Mouse (Mus musculus): ENCODE measurements around the gene Zkscan2. TPM values are rescaled to one million over a fixed set of nuclear protein-coding genes. Genes with fewer than 3 reads are reported as not detected.
A peak's percentile ranks its signal among the peaks of the same experiment; 100 is the strongest.

Zkscan2 gene
- total RNA-seq, 2 experiments from 2014 or later, result 0.06 TPM; not detected in 1

- intact Hi-C loops (cut with DNase I), result loop anchor here (10.0 kb wide), 1 partner anchor 157 kb away; no protein-coding TSS in a partner anchor
- no peak for DNase-seq
- Histone ChIP-seq H3K27ac (no peak overlapping the region), H3K4me3 (no peak overlapping the region)
- no peak for TF ChIP-seq CTCF (IDR thresholded peaks at IDR 0.05)
Measured at GRCm38 (mm10) chr7:123461316-123461715, 38.9 kb downstream of the Zkscan2 start.

GRCm38 (mm10) chr7:123459247-123459646 lies 41.0 kb downstream of the Zkscan2 start:
- Histone ChIP-seq H3K27ac (no peak overlapping the region), H3K4me3 (no peak overlapping the region)
- no peak for DNase-seq
- intact Hi-C loops (cut with DNase I), result no loop called here
- TF ChIP-seq CTCF (IDR thresholded peaks at IDR 0.05), result no peak

GRCm38 (mm10) chr7:123458309-123458708 lies 41.9 kb downstream of the Zkscan2 start:
- Histone ChIP-seq H3K4me3 (no peak overlapping the region), H3K27ac (no peak overlapping the region)
- intact Hi-C loops (cut with DNase I), result no loop called here
- no peak for DNase-seq
- no peak for TF ChIP-seq CTCF (IDR thresholded peaks at IDR 0.05)

GRCm38 (mm10) chr7:123455088-123455487 lies 45.2 kb downstream of the Zkscan2 start:
- Histone ChIP-seq H3K4me3 (no peak overlapping the region), H3K27ac (peak overlapping the region; percentile 67)
- no peak for TF ChIP-seq CTCF (IDR thresholded peaks at IDR 0.05)
- intact Hi-C loops (cut with DNase I), result no loop called here
- DNase-seq, result no peak

- intact Hi-C loops (cut with DNase I), result no loop called here
Measured at GRCm38 (mm10) chr7:123453066-123453465, 47.2 kb downstream of the Zkscan2 start.

GRCm38 (mm10) chr7:123452551-123452950 lies 47.7 kb downstream of the Zkscan2 start:
- no peak for TF ChIP-seq CTCF (IDR thresholded peaks at IDR 0.05)
- intact Hi-C loops (cut with DNase I), result no loop called here
- DNase-seq, result no peak
- Histone ChIP-seq H3K27ac (peak overlapping the region; percentile 80), H3K4me3 (no peak overlapping the region)

More at GRCm38 (mm10) chr7:123453066-123453465, 47.2 kb downstream of the Zkscan2 start:
- Histone ChIP-seq H3K4me3 (no peak overlapping the region), H3K27ac (peak overlapping the region; percentile 80)
- peak; percentile 69 for DNase-seq
- no peak for TF ChIP-seq CTCF (IDR thresholded peaks at IDR 0.05)

GRCm38 (mm10) chr7:123450515-123450914 lies 49.7 kb downstream of the Zkscan2 start:
- H3K4me3 ChIP-seq, result no peak overlapping the region
- no peak for TF ChIP-seq CTCF (IDR thresholded peaks at IDR 0.05)
- intact Hi-C loops (cut with DNase I), result no loop called here
- DNase-seq, result no peak
- no peak overlapping the region for H3K27ac ChIP-seq

- no peak for TF ChIP-seq CTCF (IDR thresholded peaks at IDR 0.05)
- no peak overlapping the region for H3K4me3 ChIP-seq
- intact Hi-C loops (cut with DNase I), result no loop called here
- no peak for DNase-seq
- no peak overlapping the region for H3K27ac ChIP-seq
Measured at GRCm38 (mm10) chr7:123449676-123450075, 50.6 kb downstream of the Zkscan2 start.

GRCm38 (mm10) chr7:123448794-123449193 lies 51.5 kb downstream of the Zkscan2 start:
- no peak for DNase-seq
- Histone ChIP-seq H3K27ac (no peak overlapping the region), H3K4me3 (no peak overlapping the region)
- TF ChIP-seq CTCF (IDR thresholded peaks at IDR 0.05), result no peak
- intact Hi-C loops (cut with DNase I), result no loop called here

GRCm38 (mm10) chr7:123442079-123442478 lies 58.2 kb downstream of the Zkscan2 start:
- no peak overlapping the region for H3K4me3 ChIP-seq
- intact Hi-C loops (cut with DNase I), result no loop called here
- no peak for TF ChIP-seq CTCF (IDR thresholded peaks at IDR 0.05)

GRCm38 (mm10) chr7:123431206-123431605 lies 69.0 kb downstream of the Zkscan2 start:
- intact Hi-C loops (cut with DNase I), result no loop called here
- H3K27ac ChIP-seq, result no peak overlapping the region
- no peak for TF ChIP-seq CTCF (IDR thresholded peaks at IDR 0.05)
- H3K4me3 ChIP-seq, result no peak overlapping the region
- no peak for DNase-seq

More at GRCm38 (mm10) chr7:123442079-123442478, 58.2 kb downstream of the Zkscan2 start:
- H3K27ac ChIP-seq, result no peak overlapping the region
- DNase-seq, result no peak

GRCm38 (mm10) chr7:123430411-123430705 lies 69.9 kb downstream of the Zkscan2 start:
- intact Hi-C loops (cut with DNase I), result no loop called here
- TF ChIP-seq CTCF (IDR thresholded peaks at IDR 0.05), result no peak

GRCm38 (mm10) chr7:123429624-123430410 lies 70.4 kb downstream of the Zkscan2 start:
- TF ChIP-seq CTCF (IDR thresholded peaks at IDR 0.05), result no peak
- DNase-seq, result no peak
- H3K4me3 ChIP-seq, result no peak overlapping the region
- intact Hi-C loops (cut with DNase I), result no loop called here
- 0 out of 2 replicates have a peak overlapping the region, but pooled peaks have one; percentile 24 for H3K27ac ChIP-seq

More at GRCm38 (mm10) chr7:123430411-123430705, 69.9 kb downstream of the Zkscan2 start:
- Histone ChIP-seq H3K4me3 (no peak overlapping the region), H3K27ac (no peak overlapping the region)
- no peak for DNase-seq

Other genes starting within 250 kb of the Zkscan2 start
- gene Lcmt1, start 130.7 kb downstream of the Zkscan2 start, total RNA-seq (2021), result 10 to 100 TPM; 28.5 to 28.8 TPM
- gene Arhgap17, start 130.5 kb downstream of the Zkscan2 start, total RNA-seq (2021), result 10 to 100 TPM; 16.4 to 18.5 TPM
- gene Aqp8, start 38.2 kb downstream of the Zkscan2 start, total RNA-seq (2021), result not detected

Data from gastrocnemius, adult 2 months (tissue).